Mouse (Mus musculus) induced T-regulatory cell, adult 2 months (primary cell): ENCODE results near the gene Alx3.

ENCODE experiments used
- DNase-seq: peaks from one replicate; pipeline ENCODE4 v3.0.0-alpha.2; 2012; ENCODE audit warnings: low read depth

Alx3 gene

DNA sequence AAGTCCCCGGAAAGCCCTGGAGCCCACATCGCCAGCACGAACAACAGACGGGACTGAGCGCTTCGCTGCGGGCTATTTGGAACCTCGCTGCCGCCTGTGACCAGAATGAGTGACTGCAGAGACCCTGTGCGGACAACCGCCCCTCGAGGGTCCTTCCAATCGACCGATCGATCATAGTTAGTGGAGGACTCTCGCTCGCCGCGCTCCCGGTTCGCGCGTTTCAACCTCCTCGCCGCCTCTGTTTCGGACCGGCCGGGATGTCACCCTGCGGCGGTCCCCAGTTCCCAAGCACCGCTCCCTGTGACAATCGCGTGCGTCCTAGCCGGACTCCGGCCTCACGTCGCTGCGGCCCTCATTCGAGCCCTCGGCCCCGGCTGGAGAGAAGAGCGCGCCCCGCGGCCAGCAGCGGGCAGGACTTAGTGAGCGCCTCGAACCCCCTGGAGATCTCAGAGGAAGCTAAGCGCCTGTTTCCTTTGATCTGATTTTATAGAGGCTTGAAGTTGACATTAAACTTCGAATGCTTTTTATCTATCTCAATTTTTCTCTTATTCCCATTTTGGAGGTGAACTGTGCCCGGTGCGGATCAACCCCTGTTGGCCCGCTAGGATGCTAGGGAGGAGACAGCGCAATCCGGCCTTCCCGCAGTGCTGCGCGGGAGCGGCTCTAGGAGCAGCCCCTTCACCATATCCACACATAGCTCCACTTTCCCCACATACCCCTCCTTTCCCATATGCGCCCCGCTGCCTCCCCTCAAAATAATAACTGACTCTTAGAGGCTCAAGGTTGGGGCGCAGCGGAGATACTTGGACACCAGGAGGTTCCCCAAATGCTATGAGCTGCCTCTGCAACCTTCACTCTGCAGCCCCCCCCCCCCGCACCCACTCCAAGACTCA, 11.7 kb upstream of the Alx3 start:
- DNase-seq, result no peak

DNA sequence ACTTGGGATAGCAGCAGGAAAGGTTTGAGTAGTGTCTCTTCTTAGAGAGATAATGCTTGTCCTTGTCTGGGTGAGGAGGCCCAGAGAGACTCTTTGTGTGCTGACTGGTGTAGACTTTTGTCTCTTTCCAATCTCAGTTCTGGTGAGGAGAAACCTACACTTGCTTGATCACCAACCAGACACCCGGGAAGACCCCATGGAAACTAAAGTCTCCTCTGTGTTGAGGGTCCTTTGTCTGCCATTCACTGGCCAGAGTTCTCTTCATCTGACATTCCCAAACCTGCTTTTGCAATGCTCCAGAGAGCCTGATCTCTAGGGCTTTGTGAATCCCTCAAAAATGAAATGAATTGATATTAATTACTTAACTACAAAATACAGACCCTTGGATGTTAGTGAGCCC, 10.9 kb upstream of the Alx3 start:
- no peak for DNase-seq

DNA sequence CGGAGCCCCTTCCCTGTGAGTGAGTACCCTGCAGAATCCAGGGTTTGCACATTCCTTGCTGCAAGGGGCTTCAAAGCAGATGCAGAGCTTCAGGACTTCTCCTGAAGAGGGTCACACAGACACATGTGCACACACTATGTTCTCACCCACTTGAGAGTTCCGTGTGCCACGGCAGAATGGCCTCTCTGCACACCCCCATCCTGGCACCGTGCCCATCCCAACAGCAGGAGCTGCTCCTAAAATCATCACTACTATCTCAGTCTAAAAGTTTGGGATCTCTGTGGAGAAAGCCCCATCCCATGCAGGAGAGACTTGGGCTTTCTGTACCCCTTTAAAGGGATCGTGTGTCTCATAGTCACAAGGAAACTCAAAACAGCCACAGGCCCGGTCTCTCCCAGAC, 8.3 kb upstream of the Alx3 start:
- no peak for DNase-seq

DNA sequence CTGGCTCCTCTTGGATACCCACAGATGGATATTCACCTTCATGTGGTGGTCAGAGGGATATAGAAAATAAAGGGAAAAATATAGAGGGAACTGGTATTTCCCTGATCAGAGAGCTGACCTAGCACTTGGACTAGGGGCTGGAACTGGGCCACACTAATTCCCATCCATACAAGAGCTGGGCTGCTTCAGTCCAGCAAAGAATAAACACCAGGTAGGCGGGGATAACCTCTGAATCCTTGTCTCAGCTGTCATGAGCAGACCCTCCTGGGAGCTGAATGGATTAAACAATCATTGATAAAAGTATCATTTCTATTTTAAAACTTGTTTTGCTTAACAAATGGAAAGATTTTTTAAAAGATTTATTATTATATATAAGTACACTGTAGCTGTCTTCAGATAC, 3.2 kb upstream of the Alx3 start:
- DNase-seq, result no peak

DNA sequence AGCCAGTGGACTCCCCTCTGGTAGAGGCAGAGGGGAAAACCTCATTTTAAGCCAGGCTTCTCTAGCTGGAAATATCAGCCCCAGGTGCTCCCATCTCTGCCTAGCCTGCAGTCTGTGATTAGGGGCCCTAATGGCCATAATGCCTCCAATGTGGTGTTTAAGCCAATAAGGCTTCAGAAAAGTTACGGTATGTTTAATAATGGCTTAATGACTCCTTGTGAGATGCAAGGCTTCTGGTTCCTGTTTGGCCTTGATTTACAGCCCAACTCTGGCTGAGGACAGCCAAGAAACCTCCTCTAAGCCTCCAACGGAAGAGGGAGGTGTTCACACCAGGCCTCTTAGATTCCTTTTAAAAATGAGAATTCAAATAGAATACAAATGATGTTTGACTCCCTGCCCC, 1.2 kb upstream of the Alx3 start:
- DNase-seq, result no peak

DNA sequence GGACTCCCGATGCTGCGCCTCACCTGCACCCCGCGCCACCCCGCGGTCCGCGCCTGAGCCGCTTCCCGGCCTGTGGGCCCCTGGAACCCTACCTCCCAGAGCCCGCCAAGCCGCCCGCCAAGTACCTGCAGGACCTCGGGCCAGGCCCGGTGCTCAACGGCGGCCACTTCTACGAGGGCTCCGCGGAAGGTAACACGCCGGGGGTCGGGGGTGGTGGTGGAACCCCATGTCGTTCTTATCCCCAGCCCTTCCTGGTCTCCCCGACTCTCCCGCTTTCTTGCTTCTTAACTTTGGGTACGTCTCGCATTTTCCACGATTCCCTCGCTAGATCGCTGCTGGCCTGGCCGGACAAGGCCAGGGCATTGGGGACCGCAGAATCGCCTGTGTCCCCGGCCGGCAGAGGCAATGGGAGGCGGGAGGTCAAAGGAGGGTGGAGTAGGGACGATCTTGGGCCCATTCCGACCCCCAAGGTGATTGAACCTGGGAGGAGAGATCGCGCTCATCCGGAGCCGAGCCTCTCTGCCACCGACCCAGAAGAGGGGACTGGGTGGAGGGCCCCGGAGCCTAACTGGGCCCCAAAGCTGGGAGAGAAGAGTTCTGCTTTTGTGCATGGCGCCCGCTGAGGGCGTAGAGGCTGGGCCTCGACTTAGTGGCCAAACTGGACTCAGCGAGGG, 570 bp downstream of the Alx3 start:
- DNase-seq, result no peak

DNA sequence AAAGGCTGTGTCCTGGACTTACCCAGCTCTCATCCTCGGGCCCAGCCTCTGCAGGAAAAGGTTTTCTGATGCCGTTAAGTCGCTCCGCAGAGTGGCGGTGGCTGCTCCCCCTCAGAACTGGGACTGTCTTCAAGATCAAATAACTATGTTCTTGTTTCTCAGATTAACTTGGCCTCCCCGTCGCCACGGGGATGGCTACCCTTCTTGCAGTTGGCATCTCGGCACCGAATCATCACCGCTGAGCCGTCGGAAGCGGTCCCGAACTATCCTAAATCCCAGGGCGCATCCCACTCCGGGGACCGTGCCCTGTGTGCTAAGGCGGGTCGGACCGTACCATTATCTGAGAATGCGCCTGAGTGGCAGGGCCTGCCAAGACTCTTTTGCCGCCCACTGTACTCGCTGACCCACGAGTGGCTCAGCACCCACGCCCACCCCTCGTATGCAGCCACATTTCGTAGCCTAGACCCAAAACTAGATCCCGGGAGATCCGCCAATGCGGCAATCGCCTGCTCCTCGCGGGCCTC, 1.2 kb downstream of the Alx3 start:
- no peak for DNase-seq

DNA sequence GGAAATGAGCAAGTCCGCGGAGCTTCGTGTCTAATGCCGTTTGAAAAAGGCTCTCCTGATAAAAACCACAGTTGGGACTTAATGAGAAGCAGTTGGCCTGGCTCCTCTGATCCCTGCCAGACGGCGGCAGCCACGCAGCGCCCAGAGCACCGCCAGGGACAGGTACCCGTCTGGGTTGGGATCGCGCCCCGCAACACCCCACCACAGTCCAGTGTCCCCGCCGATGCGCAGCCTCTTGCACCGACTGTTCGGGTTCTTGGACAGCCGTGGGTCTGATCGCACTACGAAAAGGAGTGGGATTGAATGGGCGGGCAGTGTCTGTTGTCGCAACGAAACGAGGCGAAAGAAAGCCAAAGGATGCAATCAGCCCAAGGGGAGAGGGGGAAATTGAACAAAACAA, 1.7 kb downstream of the Alx3 start:
- no peak for DNase-seq

DNA sequence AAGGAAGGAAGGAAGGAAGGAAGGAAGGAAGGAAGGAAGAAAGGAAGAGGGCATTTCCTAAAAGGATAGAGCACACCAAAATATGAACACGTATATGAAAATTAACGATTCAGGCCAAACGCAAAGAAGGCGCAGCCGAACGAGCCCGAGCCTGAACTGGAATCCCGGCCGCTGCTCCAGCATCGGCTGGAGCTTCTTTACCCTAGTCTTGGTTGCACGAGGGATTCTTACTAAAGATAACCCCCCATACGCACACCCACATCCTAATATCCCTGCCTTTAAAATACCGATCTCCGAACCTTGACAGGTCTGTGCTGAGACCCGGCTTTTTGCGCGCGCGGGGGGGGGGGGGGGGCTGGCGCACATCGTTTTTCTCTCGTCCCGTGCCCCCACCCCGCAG, 2.3 kb downstream of the Alx3 start:
- no peak for DNase-seq

DNA sequence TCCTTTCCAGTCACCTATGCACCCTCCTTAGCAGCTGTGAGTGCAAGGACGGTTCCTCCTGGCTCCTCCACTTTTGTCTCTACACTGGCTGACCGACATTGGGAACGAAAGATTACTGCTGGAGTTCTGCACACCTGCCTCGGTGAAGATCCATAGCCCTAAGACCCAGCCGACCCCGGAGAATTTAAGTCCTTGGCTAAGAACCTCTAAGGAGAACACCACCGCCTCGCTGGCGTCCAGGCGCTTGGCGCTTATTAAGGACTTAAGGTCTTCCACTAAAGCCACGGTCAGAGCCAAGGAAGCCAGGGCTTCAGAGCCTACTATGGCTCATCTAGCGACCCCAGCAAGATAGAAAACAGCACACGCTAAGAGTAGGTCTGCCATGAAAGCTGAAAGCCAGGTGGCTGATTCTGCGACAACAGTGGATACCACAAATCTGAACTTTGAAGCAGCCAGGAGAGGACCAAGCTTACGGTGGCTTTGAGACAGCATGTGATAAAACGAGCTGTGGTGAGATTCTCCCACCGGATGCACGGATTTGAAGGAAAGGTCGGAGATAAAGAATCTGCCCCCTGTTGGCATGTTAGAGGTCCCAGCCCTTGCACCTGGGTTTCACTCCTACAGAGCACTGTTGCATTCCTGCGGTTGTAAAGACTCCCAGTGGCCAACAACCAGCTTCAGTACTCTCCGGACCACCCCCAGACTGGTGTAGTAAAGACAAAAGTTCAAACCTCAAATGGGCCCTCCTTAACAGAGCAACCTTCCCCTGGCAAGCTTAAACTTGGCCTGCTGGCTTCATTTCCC, 3.0 kb downstream of the Alx3 start:
- no peak for DNase-seq

DNA sequence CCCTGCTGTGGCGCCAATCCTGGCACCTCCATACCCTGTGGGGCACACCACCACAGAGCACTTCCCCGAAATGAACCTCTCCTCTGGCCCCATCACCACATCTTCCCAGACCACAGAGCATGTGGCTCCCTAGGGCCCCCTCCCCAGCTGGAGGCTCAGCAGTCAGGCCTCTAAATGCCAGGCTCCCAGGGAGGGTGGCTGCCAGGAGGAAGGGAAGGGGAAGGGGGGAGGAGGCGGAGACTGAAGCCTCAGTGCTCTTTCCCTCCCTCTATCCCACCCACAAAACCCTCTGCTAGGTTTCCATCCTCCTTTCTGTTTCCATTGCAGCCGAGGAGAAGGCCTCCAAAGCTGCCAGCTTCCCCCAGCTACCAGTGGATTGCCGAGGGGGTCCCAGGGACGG, 5.3 kb downstream of the Alx3 start:
- no peak for DNase-seq

DNA sequence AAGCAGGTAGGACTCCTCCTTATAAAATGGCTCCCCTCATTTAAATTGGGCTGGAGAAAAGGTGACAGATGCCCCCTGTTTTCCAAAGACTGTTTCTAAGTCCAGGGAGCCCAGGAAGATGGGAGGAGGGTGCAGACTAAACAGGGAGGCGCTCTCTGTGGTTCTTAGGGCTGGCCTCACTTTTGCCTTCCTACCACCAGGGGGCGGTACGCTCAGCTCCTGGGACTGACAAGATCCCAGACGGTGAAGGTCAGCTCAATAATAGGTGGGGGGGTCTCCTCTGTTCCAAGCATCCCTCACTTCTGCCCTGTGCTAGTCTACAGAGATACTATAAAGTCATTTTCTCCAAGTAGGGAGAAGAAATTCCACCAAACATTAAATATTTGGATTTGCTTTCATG, 10.5 kb downstream of the Alx3 start:
- DNase-seq, result peak; percentile 78

DNA sequence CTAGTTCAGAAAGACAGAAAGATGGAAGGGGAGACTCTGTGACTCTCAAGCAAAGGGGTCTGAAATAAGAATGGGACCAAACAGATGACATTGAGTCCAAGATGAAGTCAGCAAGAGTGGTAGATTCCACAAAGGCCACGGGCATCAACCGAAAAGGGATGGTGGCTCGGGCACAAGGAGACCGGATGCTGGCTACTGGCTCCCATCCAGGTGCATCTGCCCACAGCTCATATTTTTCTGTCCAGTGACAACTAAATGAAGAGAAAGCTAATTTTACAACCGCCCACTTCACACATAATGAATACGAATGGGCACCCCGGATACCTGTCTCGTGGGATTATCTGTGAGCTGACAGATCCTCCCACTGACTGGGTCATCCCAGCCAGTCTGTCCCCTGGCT, 12.4 kb downstream of the Alx3 start:
- DNase-seq, result no peak

DNA sequence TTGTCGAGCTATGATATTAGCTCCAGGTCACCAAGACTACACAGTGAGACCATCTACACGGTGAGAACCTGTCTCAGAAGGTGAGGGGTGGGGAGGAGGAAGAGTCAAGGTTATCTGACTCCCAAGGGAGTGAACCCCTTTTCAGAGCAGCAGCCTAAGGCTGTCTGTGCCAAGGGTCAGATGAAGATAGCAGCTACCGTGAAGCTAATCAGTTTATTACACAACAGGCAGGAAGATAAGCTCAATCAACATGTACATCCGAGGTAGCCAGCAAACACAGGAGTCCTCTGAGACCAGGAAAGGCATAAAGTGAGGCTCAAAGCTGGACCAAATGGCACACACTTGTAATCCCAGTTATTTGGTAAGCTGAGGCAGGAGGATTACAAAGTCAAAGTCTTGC, 14.0 kb downstream of the Alx3 start:
- no peak for DNase-seq

DNA sequence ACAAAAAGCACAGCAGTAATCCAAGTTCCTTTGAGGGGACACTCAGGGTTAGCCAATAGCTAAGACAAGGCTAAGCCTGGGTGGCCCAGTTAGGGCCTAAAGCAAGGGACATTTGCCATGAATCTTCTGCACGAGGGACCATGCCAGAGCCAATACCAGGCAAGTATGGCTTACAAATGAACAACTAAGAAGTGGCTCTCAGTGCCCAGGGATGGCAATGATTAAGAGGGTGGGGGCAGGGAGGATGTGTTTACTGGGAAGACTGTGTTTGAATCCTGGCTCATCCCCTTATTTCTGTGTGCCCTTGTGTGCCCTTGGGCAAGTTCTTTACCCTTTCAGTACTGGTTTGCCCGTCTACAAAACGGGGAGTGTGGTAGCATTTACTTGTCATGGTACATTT, 14.5 kb downstream of the Alx3 start:
- no peak for DNase-seq

DNA sequence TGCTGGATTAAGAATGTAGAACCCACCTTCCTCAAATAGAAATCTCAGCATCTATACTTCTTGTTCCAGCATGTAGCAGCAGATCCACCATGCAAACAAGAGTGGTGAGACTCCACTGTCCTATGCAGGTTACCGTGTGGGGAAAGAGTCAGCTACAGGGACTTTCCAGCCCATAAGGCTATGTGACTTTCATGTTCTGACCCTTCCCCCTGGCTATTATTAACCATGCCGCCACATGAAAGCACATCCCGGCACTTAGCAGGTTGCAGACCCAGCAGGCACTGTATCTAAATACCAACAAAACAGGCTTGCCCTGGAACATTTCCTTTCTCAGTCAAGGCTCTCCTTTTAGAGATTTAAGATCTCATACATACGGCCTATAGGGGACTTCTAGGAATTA, 16.6 kb downstream of the Alx3 start:
- no peak for DNase-seq

DNA sequence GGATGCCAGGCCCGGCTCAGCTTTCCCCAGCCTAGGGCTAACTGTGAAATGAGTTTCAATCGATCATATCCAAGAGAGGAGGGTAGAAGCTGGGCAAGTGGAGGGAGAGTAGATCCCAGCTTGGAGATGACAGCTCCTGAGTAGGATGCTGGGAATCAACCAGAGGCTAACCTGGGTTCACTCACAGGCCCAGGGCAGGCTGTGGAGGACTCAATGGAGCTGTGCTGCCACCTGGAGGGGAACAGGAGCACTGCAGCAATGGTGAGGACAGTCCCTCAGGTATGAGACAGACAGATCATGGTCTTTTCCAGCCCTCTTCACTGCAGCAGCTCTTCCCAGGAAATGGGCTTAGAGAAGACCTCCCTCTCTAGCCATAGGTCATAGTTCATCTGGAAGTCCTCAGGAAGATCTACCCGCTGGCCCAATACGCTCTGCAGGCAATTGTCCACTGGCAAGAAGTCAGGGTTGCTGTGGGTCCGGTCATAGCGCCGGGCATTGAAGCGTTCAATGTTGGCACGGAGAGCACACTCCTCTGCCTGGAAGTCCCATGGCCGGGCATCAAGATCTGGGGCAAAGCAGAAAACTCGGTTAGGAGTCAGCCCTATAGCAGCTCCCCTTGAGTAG, 18.2 kb downstream of the Alx3 start:
- DNase-seq, result peak; percentile 74

DNA sequence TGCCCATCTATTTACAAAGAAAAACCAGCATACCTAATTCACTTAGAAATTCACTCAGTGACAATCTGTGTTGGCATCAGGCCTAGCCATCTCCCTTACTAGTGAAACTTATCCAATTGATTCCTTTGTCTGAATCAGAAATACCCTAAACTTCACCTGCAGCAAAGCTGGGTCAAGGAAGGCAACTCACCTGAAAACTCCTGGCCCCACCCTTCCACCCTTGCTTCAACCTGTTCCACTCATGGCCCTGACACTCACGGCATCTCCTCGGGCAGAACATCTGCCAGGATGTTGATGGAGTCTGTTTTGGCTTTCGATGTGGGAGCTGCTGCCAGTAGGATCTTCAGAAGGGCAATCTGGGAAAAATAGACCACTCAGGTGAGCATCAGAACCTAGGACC, 23.0 kb downstream of the Alx3 start:
- no peak for DNase-seq

DNA sequence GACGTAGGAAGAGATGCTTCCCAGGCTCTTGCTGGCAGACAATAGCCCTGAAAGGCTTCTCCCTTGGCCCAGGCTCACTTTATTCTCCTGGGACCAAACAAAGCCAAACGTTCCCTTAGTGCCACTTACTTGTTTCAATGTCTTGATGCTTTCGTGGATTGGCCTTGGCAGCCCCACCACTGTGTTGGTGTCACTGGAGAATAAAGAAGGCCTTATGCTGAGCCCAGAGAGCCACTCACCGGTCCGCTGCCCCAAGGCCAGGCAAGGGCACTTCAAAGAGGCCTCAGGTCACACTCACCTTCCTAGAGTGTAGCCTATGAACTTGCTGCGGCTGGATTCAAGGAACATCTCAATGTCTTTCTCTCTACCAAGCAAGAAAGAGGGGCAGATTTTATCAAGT, 25.1 kb downstream of the Alx3 start:
- DNase-seq, result no peak

DNA sequence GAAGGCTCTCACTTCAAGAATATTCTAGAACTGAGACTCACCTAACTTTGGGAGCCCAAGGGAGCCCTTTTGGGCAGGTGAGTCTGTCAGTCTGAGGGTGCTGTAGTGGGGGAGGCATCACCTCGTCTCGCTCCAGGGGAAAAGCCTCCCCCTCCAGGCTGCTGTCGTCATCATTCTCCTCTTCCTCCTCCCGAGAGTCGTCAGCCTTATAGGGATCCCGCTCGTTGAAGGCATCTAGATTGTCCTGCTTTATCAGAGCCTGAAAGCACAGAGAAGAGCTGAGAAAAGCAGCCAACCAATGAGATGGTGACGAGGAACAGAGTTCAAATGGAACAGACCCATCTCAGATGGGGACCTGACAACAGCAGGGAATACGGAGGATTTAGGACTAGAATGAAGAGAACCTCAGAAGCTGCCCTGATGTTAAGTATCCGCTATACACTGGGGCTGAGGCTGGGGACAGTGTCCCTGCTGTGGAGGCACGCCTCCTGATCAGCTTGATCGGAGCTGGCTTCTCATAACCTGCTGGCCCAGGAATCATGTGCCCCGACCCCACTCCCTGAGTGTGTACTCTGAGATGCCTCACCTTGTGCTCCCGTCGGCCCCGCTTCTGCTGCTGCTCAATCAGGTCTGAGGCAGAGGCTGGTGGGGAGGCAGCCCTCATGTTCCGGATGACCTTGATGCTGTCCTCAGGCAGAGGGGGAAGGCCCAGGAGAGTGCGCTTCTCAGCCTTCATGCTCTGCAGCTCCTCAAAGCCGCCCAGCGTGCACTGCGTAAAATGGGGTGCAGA, 26.6 kb downstream of the Alx3 start:
- no peak for DNase-seq

DNA sequence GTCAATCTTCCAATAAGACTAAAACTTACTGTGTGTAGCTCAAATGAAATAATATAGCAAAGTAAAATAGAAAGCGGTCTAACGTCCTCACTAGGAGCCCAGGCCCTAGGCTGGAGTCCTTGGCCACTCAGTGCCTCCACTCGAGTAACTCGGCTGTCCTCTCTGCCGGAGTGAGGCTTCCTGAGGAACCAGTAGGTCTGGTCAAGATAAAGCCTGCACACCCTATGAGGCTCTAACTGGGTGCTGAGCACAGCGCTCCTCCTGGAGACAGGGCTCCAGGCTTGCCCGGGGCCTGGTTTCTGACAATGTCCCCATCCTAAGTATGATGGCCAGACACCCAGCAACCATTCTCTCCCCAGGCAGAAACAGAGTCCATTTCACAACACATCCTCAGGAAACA, 27.7 kb downstream of the Alx3 start:
- DNase-seq, result no peak
